Mouse (Mus musculus): ENCODE measurements around the gene Zfp759. TPM values are rescaled to one million over a fixed set of nuclear protein-coding genes. Genes with fewer than 3 reads are reported as not detected.
"Not testable (repeated sequence)": the region's sequence is repeated elsewhere in the genome, so short reads cannot be mapped to it uniquely, and the experiment has no call there.

Gene Zfp759
- 2.2 and 2.7 TPM in 2 replicates for polyA plus RNA-seq (2015; fragmentation: Nextera tagmentation; extraction: Ambion mirVana)

DNA sequence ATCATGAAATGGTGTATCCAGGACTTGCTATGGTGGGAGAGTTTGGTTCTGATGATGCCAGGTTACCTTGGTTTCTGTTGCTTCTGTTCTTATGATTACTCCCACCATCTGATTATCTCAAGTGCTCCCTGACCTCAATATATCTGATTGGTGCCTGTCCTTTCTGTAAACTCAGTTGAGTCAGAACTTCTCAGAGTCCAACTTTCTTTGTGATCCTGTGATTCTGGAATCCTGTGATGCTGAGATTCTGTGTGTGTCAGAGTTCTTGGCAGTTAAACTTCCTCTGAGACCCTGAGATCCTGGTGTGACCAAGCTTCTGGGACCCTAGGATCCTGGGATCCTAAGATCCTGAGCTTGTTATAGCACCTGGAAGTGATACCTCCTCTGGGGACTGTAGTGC, at the start of gene Zfp759:
TSS of gene Zfp759 (plus strand) at position 301 of the 400 bp plus-strand sequence.
- not testable (repeated sequence) for H3K4me2 ChIP-seq

DNA sequence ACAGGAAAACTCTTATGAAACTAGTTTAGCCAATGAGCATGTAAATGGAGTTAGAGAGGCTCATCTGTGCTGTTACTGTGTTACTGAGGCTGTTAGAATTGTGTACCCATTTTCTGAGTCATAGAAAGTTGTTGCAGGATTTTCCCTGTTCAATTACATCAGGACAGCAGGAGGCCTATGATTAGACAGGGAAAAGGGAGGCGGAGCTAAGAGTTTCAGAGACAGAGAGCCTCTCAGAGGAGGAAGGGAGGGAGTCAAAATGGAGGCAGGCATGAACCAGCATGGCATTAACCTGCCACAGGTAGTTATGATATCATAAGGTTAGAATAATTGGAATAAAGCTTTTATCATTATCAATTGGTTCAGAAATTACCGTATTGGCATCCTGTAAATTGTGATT, 48.7 kb upstream of the Zfp759 start:
- Histone ChIP-seq H3K27me3 (no peaks in the 10 kb centered on the region), H3K4me1 (no peaks in the 10 kb centered on the region), H3K36me3 (peaks cover 75% of the 10 kb centered on the region), H3K9ac (no peak overlapping the region), H3K27ac (no peak overlapping the region), H3K4me2 (no peak overlapping the region), H3K4me3 (no peak overlapping the region), H3K9me3 (peaks cover 58% of the 10 kb centered on the region)
- WGBS = 94% methylated on average over 2 of the region's 2 CpGs
- ATAC-seq (ENCODE audit: insufficient number of reproducible peaks, insufficient read depth, low FRiP score, low TSS enrichment, low read depth) = no peak

More for the DNA sequence above, at the start of gene Zfp759:
- not testable (repeated sequence) for H3K9ac ChIP-seq; H3K4me3 ChIP-seq; H3K27me3 ChIP-seq; H3K4me1 ChIP-seq; H3K36me3 ChIP-seq; H3K27ac ChIP-seq; H3K9me3 ChIP-seq; ATAC-seq (ENCODE audit: insufficient number of reproducible peaks, insufficient read depth, low FRiP score, low TSS enrichment, low read depth)

DNA sequence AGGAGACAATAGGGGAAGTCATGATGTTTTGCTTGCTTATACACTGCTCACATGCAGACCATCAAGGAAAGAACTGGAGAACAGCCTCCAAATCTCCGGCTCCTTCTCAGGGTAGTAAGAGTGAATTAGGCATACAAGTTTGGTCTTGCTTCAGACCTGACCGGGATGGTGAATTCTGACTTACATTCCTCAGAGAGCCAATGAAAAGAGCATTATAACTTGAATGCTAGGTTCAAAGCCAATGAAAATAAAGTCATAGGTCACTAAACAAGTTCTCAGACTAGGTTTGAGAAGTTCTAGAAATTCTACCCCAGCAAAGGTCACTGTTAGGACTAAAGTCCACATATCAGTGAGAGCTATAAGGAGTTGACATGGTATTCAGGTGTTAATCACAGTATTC, 44.2 kb upstream of the Zfp759 start:
- WGBS = 98% methylated on average over 2 of the region's 2 CpGs
- H3K36me3 ChIP-seq = peaks cover 58% of the 10 kb centered on the region

GRCm38 (mm10) chr13:67081142-67081713, 40.2 kb upstream of the Zfp759 start:
- peak overlapping the region; percentile 91 for H3K27ac ChIP-seq
- H3K27me3 ChIP-seq = no peaks in the 10 kb centered on the region
- peaks cover 11% of the 10 kb centered on the region for H3K9me3 ChIP-seq
- peak; percentile 96 for ATAC-seq (ENCODE audit: insufficient number of reproducible peaks, insufficient read depth, low FRiP score, low TSS enrichment, low read depth)
- peak overlapping the region; percentile 65 for H3K4me2 ChIP-seq
- H3K4me3 ChIP-seq = peak overlapping the region; percentile 67
- H3K36me3 ChIP-seq = peaks cover 26% of the 10 kb centered on the region
- peak overlapping the region; percentile 81 for H3K9ac ChIP-seq
- peaks cover 8% of the 10 kb centered on the region; the same call in 1 of the 2 replicates for H3K4me1 ChIP-seq
- under 1% methylated on average over 24 of the region's 24 CpGs for WGBS

More for the DNA sequence above, 44.2 kb upstream of the Zfp759 start:
- Histone ChIP-seq H3K4me2 (no peak overlapping the region), H3K27ac (no peak overlapping the region), H3K4me3 (no peak overlapping the region), H3K9me3 (peaks cover 28% of the 10 kb centered on the region), H3K27me3 (no peaks in the 10 kb centered on the region), H3K4me1 (peaks cover 8% of the 10 kb centered on the region; the same call in 1 of the 2 replicates), H3K9ac (no peak overlapping the region)
- ATAC-seq (ENCODE audit: insufficient number of reproducible peaks, insufficient read depth, low FRiP score, low TSS enrichment, low read depth) = no peak

DNA sequence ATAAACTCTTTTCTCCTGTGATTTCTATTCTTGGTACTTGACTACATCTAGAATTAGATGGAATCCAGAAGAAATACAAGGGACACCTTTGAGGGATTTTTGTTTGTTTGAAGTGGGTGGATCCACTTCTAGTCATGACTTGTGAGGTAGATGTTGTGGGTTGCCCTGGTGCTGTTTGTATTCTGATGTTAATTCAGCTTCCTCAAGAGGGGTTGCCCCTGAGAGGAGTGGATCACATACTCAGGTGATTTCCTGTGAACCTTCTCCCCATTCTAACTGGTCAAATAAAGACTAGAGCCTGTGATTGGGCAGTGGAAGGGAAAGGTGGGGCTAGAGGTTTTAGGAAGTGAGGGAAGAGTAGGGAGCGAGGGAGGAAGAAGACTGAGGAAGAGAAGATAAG, 39.5 kb upstream of the Zfp759 start:
- Histone ChIP-seq H3K9me3 (peaks cover 6% of the 10 kb centered on the region), H3K4me3 (peak overlapping the region; percentile 67), H3K27ac (peak overlapping the region; percentile 91), H3K9ac (peak overlapping the region; percentile 81), H3K4me1 (peaks cover 8% of the 10 kb centered on the region; the same call in 1 of the 2 replicates), H3K36me3 (peaks cover 21% of the 10 kb centered on the region), H3K4me2 (peak overlapping the region; percentile 65), H3K27me3 (no peaks in the 10 kb centered on the region)
- no peak for ATAC-seq (ENCODE audit: insufficient number of reproducible peaks, insufficient read depth, low FRiP score, low TSS enrichment, low read depth)
- 68% methylated on average over 1 of the region's 1 CpGs for WGBS

DNA sequence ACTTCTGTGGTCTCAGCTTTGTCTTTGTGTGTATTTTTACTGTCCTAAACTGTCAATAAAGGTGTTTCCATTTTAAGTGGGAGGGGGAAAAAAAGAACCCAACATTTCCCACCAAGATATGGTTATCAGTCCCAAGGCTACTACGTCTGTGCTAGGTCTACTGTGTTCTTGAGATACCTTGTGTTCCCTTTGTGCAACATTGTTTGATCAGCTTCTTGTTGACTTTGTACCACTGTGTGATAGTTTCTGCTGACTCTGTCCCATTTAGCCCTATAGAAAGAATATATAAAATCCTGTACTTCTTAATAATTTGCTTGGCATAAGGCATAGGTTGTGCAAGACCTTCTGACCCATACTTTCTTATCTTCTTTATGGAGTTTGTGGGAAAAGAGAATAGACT, 31.3 kb upstream of the Zfp759 start:
- WGBS = 86% methylated on average over 1 of the region's 1 CpGs
- no peaks in the 10 kb centered on the region for H3K36me3 ChIP-seq
- no peak overlapping the region for H3K9ac ChIP-seq
- no peak for ATAC-seq (ENCODE audit: insufficient number of reproducible peaks, insufficient read depth, low FRiP score, low TSS enrichment, low read depth)
- H3K4me1 ChIP-seq = no peaks in the 10 kb centered on the region
- no peak overlapping the region for H3K4me2 ChIP-seq
- no peak overlapping the region for H3K27ac ChIP-seq
- no peaks in the 10 kb centered on the region for H3K9me3 ChIP-seq
- no peaks in the 10 kb centered on the region for H3K27me3 ChIP-seq
- H3K4me3 ChIP-seq = no peak overlapping the region

DNA sequence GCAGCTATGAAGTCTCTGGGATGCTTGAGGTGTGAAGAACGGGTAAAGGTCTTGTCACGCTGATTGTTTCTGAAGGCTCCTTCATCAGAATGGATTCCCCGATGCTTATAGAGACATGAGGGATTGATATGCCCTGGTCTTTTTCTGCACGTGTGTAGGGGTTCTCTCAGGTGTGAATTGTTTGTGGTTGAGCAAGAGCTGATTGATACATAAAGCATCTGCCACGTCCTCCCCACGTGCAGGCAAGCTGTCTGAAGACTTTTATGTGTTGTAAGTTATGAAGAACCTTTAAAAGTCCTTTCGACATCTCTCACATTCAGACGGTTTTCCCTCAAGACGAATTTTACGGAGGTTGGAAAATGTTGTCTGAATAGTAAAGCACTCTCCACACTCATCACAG, 23.6 kb upstream of the Zfp759 start, which contains the start of gene Zfp708:
TSS of gene Zfp708 (minus strand) at position 101 of the 400 bp plus-strand sequence.
- Histone ChIP-seq H3K27me3 (no peaks in the 10 kb centered on the region), H3K9ac (no peak within 1 kb of the TSS), H3K4me3 (no peak within 1 kb of the TSS), H3K36me3 (peaks cover 11% of the 10 kb centered on the region; the same call in 1 of the 2 replicates), H3K4me1 (no peaks in the 10 kb centered on the region), H3K27ac (no peak within 1 kb of the TSS), H3K9me3 (no peaks in the 10 kb centered on the region), H3K4me2 (no peak within 1 kb of the TSS)
- ATAC-seq (ENCODE audit: insufficient number of reproducible peaks, insufficient read depth, low FRiP score, low TSS enrichment, low read depth) = no peak
- WGBS = 86% methylated on average over 10 of the region's 10 CpGs

DNA sequence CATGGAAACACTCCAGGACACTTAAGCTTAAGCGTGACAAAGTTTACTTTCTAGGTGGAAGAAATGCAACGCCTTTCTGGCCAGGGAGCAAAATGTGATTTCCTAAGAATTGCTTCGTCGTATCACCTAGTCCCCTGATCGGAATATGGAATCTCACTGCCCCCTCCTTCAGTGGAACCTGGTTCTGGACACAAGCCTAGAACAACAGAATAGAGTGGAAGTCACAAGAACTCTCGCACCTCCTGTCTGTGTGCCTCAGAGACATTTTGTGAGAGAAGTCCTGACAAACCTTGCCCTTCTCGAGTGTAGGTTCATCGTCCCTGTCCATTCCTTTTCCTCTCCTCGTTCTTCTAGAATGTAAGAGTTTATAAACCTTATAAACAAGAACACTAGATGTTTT, 13.8 kb upstream of the Zfp759 start:
- no peaks in the 10 kb centered on the region for H3K27me3 ChIP-seq
- H3K4me3 ChIP-seq = peak overlapping the region; percentile 64
- peak overlapping the region; percentile 92 for H3K27ac ChIP-seq
- 0 out of 2 replicates have a peak, but pooled peaks cover 8% of the 10 kb centered on the region for H3K9me3 ChIP-seq
- H3K36me3 ChIP-seq = peaks cover 14% of the 10 kb centered on the region
- ATAC-seq (ENCODE audit: insufficient number of reproducible peaks, insufficient read depth, low FRiP score, low TSS enrichment, low read depth) = no peak
- peaks cover 6% of the 10 kb centered on the region for H3K4me1 ChIP-seq
- 65% methylated on average over 9 of the region's 9 CpGs for WGBS
- peak overlapping the region; percentile 86 for H3K9ac ChIP-seq
- peak overlapping the region; percentile 69 for H3K4me2 ChIP-seq

GRCm38 (mm10) chr13:67108194-67108820, 13.2 kb upstream of the Zfp759 start, which contains the start of gene Gm28557:
TSS of gene Gm28557 (minus strand) at chr13:67108604.
- Histone ChIP-seq H3K9ac (peak within 1 kb of the TSS; percentile 86), H3K27me3 (no peaks in the 10 kb centered on the region), H3K4me3 (peak within 1 kb of the TSS; percentile 64), H3K27ac (peak within 1 kb of the TSS; percentile 92), H3K36me3 (peaks cover 14% of the 10 kb centered on the region), H3K4me2 (peak within 1 kb of the TSS; percentile 69), H3K9me3 (0 out of 2 replicates have a peak, but pooled peaks cover 8% of the 10 kb centered on the region), H3K4me1 (peaks cover 6% of the 10 kb centered on the region)
- under 1% methylated on average over 17 of the region's 17 CpGs for WGBS
- ATAC-seq (ENCODE audit: insufficient number of reproducible peaks, insufficient read depth, low FRiP score, low TSS enrichment, low read depth) = peak; percentile 95

- WGBS = 6% methylated on average over 9 of the region's 9 CpGs
Measured at GRCm38 (mm10) chr13:67108821-67109206, 12.6 kb upstream of the Zfp759 start.

DNA sequence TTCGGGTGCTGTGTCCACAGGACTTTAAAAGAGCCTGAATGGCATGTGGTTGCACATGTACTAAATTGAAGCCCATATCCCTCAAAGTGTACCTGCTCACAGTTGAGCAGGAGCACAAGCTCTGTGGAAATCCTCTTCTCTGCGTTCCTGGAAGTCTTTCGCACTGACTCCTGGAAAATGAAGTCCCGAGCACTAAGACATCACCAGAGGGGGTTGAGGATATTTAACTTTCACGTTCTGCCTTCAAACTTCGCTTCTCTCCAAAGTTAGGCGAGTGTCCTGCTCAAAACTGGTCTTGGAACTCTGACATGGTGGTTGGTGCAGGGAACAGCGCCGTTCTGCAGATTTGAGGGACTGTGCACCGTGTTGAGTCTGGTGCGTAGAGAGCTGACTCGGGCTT, 9.4 kb upstream of the Zfp759 start:
- H3K36me3 ChIP-seq = no peaks in the 10 kb centered on the region
- H3K4me2 ChIP-seq = no peak overlapping the region
- no peak overlapping the region for H3K27ac ChIP-seq
- no peak overlapping the region for H3K4me3 ChIP-seq
- no peaks in the 10 kb centered on the region for H3K27me3 ChIP-seq
- H3K9me3 ChIP-seq = no peaks in the 10 kb centered on the region
- H3K4me1 ChIP-seq = peaks cover 6% of the 10 kb centered on the region
- H3K9ac ChIP-seq = no peak overlapping the region
- no peak for ATAC-seq (ENCODE audit: insufficient number of reproducible peaks, insufficient read depth, low FRiP score, low TSS enrichment, low read depth)
- WGBS = 81% methylated on average over 12 of the region's 12 CpGs

More at GRCm38 (mm10) chr13:67108821-67109206, 12.6 kb upstream of the Zfp759 start:
- peak; percentile 50 for ATAC-seq (ENCODE audit: insufficient number of reproducible peaks, insufficient read depth, low FRiP score, low TSS enrichment, low read depth)
- H3K36me3 ChIP-seq = peaks cover 14% of the 10 kb centered on the region
- no peak overlapping the region; the same call in 1 of the 2 replicates for H3K27ac ChIP-seq
- peaks cover 6% of the 10 kb centered on the region for H3K4me1 ChIP-seq
- H3K9ac ChIP-seq = 0 out of 2 replicates have a peak overlapping the region, but pooled peaks have one; percentile 36
- H3K27me3 ChIP-seq = no peaks in the 10 kb centered on the region
- 0 out of 2 replicates have a peak, but pooled peaks cover 8% of the 10 kb centered on the region for H3K9me3 ChIP-seq
- H3K4me2 ChIP-seq = peak overlapping the region; percentile 69
- peak overlapping the region; percentile 64 for H3K4me3 ChIP-seq

DNA sequence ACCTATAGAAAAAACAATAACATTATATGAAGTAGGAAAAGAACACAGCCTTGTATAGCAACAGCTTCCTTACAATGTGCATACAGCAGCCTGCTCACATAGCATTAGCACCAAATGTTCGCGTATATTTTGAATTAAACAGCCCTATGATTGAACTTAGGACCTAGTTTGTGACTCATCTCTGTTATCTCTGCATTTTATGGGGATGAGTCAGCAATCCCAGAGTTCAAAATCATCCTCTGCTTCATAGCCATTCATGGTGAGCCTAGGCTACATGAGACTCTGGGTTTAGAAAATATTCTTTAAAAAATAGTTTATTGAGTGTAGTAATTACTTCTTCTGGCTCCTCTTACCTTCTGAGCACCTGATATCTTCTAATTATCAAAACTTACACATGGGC, 8.2 kb upstream of the Zfp759 start:
- H3K36me3 ChIP-seq = no peaks in the 10 kb centered on the region
- no peak for ATAC-seq (ENCODE audit: insufficient number of reproducible peaks, insufficient read depth, low FRiP score, low TSS enrichment, low read depth)
- no peak overlapping the region for H3K27ac ChIP-seq
- no peaks in the 10 kb centered on the region for H3K27me3 ChIP-seq
- no peak overlapping the region for H3K9ac ChIP-seq
- H3K4me1 ChIP-seq = no peaks in the 10 kb centered on the region
- H3K9me3 ChIP-seq = no peaks in the 10 kb centered on the region
- no peak overlapping the region for H3K4me2 ChIP-seq
- no peak overlapping the region for H3K4me3 ChIP-seq
- WGBS = 88% methylated on average over 2 of the region's 2 CpGs
